Mouse (Mus musculus): Measurements from ENCODE around the gene Arpc5.

The Arpc5 gene

DNA sequence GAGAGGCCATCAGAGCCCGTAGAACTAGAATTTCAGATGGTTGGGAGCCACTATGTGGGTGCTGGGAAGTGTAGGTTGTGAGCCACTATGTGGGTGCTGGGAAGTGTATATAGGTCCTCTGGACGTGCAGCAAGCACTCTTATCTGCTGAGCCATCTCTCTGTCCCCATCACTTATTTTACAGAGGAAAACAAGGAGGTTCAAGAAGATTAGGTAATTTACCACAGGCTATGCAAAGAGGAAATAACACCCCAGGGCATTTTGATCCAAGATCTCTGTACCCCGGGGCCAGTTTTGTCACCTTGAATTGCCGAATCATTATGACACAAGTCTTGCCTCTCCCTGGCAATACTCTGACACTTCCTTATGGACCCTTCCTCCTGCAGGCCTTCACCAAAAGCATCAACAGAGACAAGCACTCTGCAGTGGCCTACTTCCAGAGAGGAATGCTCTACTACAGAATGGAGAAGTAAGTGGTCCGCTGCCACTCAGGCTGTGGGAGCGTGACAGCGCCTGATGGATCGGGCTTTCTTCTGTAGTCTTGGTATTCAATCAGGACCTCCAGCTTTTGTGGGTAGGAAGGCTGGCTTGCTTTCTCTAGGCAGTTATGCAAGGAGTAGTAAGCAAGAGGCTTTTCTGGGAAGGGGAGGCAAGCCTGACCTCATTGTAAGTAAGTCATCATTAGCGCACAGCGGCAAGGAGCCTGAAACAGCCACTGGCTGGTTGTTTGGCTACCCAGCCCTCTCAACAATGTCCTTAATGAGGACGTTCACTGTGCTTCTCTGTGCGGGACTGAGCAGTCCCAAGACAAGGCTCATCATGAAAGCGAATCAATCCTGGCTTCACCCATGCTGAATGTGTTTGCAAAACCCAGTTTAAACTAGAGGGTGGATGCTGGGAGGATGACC is 44.4 kb downstream of the Arpc5 start:
- DNase-seq (ENCODE audit: low read depth, low spot score): no peak

DNA sequence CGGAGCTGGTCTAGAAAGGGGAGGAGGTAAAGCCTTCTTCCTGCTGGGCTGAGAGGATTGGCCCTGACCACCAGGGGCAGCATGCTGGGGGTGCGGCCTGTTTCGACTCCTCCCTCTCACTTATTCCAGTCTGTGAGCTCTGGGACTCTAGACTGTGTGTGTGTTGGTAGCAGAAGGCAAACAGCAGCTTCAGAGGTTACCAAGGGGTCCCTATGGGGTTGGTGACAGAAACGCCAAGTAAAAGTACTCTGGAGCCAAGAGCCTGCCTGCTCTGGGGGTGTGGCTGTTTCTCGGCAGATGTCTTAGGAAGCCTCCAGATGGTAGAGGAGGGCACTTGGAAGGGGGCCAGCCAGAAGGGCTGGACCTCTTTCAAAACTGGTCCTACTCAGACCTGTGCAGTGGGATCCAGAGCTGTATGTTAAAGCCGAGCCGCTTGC is 48.9 kb downstream of the Arpc5 start:
- DNase-seq (ENCODE audit: low read depth, low spot score): peak; percentile 54

DNA sequence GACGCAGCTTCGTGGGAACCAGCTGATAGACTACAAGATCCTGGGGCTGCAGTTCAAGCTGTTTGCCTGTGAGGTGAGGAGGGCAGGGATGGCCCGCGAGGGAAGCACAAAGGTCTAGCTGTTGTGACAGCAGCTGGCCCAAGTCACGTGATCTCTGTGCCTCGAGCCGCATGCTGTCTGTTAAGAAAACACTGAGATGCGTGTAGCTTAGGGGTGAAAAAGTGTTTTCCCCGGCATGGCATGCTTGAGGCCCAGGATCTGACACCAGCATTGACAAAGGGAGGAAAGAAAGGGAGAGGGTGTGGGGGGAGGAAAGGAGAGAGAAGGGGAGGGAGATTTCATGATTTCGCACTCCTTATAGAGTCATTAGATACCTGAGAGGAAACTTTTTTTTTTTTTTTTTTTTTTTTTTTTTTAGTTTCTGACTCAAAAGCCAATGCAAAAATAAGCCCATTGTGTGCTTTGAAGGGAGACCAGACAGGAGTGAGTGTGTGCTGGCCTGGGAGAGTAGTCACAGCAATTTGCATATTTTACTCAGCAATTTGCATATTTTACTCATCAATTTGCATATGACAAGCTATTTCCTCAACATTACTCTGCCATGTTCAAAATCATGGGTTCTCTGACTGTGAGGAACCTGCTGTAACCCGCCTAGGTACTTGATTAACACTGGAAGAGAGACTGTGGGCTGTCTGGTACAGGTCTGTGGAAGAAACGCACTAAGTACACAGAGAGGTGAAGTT is 50.9 kb downstream of the Arpc5 start:
- DNase-seq (ENCODE audit: low read depth, low spot score): no peak

DNA sequence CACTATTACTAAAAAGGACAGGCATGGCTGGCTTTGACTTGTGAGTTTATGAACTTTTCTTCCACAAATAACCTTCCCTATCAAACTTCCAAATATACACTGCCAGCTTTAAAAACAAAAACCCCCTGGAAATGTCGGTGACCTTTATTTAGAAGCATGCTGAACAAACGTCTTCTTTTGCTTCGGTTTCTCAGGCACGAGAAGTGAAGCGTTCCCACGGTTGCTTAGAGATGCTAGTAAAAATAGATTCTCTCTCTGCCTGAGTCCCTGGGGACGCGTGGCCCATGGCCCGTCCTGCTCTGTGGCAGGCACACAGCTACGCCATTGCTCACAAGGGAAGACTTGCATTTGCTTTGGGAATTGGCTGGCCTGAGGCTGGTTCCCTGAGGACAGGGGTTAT is 51.5 kb downstream of the Arpc5 start:
- DNase-seq (ENCODE audit: low read depth, low spot score): no peak

DNA sequence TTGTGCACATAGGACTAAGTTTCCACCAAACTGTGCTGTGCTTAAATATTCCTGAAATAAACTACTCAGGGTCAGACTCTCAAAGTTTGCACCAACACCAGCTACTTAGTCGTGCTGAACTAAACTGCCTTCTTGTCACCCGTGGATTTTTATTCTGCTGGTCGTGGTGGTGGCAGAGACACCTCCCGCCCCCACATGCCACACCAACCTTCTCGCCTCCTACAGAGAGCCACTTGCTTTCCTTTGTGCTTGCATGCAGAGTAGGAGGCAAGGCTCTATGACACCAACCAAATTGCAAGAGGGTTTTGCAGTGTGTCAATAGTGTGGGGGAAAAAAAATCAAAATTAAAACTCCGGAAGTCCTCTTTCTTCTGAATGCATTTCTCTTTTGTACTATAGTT is 53.2 kb downstream of the Arpc5 start:
- no peak for DNase-seq (ENCODE audit: low read depth, low spot score)

DNA sequence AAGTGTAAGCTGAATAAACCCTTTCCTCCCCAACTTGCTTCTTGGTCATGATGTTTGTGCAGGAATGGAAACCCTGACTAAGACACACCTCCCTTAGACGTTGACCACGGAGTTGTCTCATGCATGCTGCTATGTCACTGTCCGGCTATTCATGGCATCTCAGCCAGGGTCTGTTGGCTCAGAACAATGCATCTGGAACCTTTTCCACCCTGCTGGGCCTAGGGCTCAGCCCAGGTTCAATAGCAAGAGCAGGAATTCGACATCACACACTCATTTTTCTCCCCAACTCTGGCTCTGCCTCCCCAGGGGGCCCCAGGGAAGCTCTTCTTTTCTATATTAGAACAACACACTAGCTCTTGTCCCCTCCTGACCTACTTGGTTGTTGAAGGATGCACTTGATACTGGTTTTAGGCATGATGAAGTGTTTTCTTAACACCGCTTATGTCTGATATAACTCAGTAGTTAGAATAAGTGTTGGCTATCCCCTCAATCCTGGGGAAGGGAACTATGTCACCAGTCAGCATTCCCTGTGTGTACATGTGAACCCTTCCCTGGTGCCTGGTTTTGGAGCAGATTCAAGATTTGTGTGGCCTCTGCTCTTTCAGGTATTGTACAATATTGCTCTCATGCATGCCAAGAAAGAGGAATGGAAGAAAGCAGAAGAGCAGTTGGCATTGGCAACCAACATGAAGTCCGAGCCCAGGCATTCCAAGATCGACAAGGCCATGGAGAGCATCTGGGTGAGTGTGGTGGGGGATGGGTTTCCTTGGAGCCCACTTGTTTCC is 54.8 kb downstream of the Arpc5 start:
- no peak for DNase-seq (ENCODE audit: low read depth, low spot score)

DNA sequence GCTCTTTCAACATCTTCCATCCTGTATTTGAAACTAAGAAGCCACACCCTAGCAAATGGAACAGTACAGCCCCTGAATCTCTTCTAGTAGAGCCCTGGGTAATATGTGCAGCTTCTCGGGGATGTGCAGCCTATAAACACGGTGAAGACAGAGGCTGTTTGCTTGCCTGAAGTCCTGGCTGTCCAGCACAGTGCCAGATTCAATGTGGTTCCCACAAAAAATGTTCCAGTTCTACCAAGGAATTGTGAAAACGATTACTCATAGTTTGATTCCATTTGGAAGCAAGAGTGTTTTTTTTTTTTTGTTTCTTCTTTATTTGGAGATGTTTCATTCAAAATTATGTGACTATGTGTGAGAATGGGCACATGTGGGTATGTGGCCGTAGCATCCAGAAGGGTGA is 55.4 kb downstream of the Arpc5 start:
- DNase-seq (ENCODE audit: low read depth, low spot score): no peak

DNA sequence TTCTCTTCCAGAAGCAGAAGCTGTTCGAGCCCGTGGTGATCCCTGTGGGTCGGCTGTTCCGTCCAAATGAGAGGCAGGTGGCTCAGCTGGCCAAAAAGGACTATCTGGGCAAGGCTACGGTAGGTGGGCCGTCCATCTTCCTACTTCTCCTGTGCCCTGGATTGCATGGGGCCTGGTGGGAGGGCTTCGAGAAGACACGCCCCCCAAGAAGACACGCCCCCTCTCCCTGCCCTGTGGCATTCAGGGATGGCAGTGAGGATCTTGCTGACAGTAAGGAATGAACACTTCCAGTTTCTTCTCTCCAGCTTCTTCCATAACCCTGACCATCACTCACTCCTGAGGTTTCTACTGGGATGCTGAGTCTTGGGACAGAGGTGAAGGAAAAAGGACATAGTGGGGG is 57.9 kb downstream of the Arpc5 start:
- DNase-seq (ENCODE audit: low read depth, low spot score): no peak
